Mouse (Mus musculus) urinary bladder, postnatal 25 days (tissue): ENCODE data around the gene P4htm.
"Not testable (repeated sequence)": the region's sequence is repeated elsewhere in the genome, so short reads cannot be mapped to it uniquely, and the experiment has no call there.

Experiments
- DNase-seq: peaks from one replicate; pipeline ENCODE4 v3.0.0; 2022; ENCODE audit warnings: low spot score

P4htm gene

GRCm38 (mm10) chr9:108596998-108597764, at the start of gene P4htm:
TSS of gene P4htm (minus strand) at chr9:108597667.
- peak; percentile 52 for DNase-seq

GRCm38 (mm10) chr9:108639825-108640224, 42.4 kb upstream of the P4htm start:
- DNase-seq = no peak

GRCm38 (mm10) chr9:108635415-108635814, 37.9 kb upstream of the P4htm start:
- DNase-seq = no peak

- DNase-seq = no peak
These were observed 36.4 kb upstream of the P4htm start for GRCm38 (mm10) chr9:108633846-108634245.

GRCm38 (mm10) chr9:108632375-108632774, 34.9 kb upstream of the P4htm start:
- DNase-seq = no peak

GRCm38 (mm10) chr9:108631631-108632256, 34.3 kb upstream of the P4htm start:
- DNase-seq = no peak

- no peak for DNase-seq
These were observed 33.2 kb upstream of the P4htm start for GRCm38 (mm10) chr9:108630683-108631082.

GRCm38 (mm10) chr9:108628141-108628540, 30.7 kb upstream of the P4htm start:
- no peak for DNase-seq

- DNase-seq = no peak
These were observed 29.0 kb upstream of the P4htm start for GRCm38 (mm10) chr9:108626498-108626897.

- DNase-seq = no peak
These were observed 19.8 kb upstream of the P4htm start for GRCm38 (mm10) chr9:108617301-108617700.

GRCm38 (mm10) chr9:108611488-108611887, 14.0 kb upstream of the P4htm start:
- no peak for DNase-seq

GRCm38 (mm10) chr9:108608889-108609288, 11.4 kb upstream of the P4htm start:
- DNase-seq = no peak

- DNase-seq = not testable (repeated sequence)
These were observed 10.5 kb upstream of the P4htm start for GRCm38 (mm10) chr9:108607929-108608328.

GRCm38 (mm10) chr9:108601986-108602385, 4.5 kb upstream of the P4htm start:
- no peak for DNase-seq

- no peak for DNase-seq
These were observed 2.5 kb upstream of the P4htm start for GRCm38 (mm10) chr9:108600011-108600410.

- no peak for DNase-seq
These were observed 1.6 kb upstream of the P4htm start for GRCm38 (mm10) chr9:108599021-108599566.

GRCm38 (mm10) chr9:108594354-108594753, 3.1 kb downstream of the P4htm start:
- no peak for DNase-seq

GRCm38 (mm10) chr9:108591462-108591861, 6.0 kb downstream of the P4htm start:
- no peak for DNase-seq

- DNase-seq = no peak
These were observed 8.2 kb downstream of the P4htm start for GRCm38 (mm10) chr9:108589229-108589628.

GRCm38 (mm10) chr9:108587571-108588180, 9.8 kb downstream of the P4htm start:
- DNase-seq = no peak

- DNase-seq = no peak
These were observed 18.1 kb downstream of the P4htm start for GRCm38 (mm10) chr9:108579344-108579690.

GRCm38 (mm10) chr9:108578545-108579343, 18.7 kb downstream of the P4htm start, which contains the start of gene Wdr6:
TSS of gene Wdr6 (minus strand) at chr9:108578739.
- peak; percentile 81 for DNase-seq
